Mouse (Mus musculus): ENCODE measurements around the gene Crb3.

DNA sequence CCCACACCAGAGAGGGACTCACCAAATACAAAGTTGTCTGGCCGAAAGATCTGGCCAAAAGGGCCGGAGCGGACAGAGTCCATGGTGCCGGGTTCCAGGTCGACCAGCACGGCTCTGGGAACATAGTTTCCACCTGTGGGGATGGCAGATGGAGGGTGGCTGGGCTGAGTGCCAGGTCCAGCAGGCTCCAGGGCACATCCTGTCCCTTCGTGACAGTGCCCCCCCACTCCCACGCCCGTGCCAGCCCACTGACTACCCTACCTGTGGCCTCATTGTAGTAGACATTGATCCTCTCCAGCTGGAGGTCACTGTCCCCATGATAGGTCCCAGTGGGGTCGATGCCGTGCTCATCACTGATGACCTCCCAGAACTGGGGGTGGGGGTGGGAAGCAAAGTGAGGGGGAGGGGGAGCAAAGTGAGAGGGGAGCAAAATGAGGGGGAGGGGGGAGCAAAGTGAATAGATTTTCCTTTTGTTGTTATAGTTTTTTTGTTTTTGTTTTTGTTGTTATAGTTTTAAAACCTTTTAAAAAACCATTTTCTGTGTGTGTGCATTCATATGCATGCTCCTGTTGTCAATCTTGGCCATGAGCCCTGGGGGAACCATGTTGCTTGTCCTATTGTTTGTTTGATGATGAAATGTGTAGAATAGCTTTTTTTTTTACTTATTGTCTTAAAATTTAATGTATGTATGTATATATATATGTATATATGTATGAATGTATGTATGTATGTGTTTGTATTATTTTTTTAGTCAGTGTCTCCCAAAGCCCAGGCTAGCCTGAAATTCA is 27.3 kb downstream of the Crb3 start:
- TF ChIP-seq EP300 (IDR thresholded peaks at IDR 0.05; ENCODE audit: low read depth): no peak
- TF ChIP-seq CTCF (IDR thresholded peaks at IDR 0.05; ENCODE audit: low read depth): no peak

All from liver, postnatal 0 days (tissue).